Mouse (Mus musculus): ENCODE results near the gene St6galnac4. TPM values are rescaled to one million over a fixed set of nuclear protein-coding genes. Genes with fewer than 3 reads are reported as not detected.
A peak's percentile ranks its signal among the peaks of the same experiment; 100 is the strongest.

St6galnac4 gene
- polyA plus RNA-seq, 1 experiment from 2014 or later = 7.9 TPM

- no peaks in the 10 kb centered on the region for H3K36me3 ChIP-seq (replicated peaks)
- no peaks in the 10 kb centered on the region for H3K27me3 ChIP-seq
- peaks cover 9% of the 10 kb centered on the region for H3K4me1 ChIP-seq (replicated peaks)
- no peak overlapping the region for H3K9ac ChIP-seq
- no peak overlapping the region for H3K4me3 ChIP-seq (replicated peaks)
- ATAC-seq (ENCODE audit: insufficient read depth) = no peak
- no peak overlapping the region for H3K4me2 ChIP-seq
- WGBS (ENCODE audit: insufficient replicate concordance) = 76% methylated on average over 9 of the region's 9 CpGs
- H3K9me3 ChIP-seq (replicated peaks) = no peaks in the 10 kb centered on the region
- no peak overlapping the region for H3K27ac ChIP-seq (replicated peaks)
Measured at GRCm38 (mm10) chr2:32549171-32549570, 37.7 kb upstream of the St6galnac4 start.

GRCm38 (mm10) chr2:32549764-32550163 lies 37.1 kb upstream of the St6galnac4 start:
- Histone ChIP-seq H3K9ac (no peak overlapping the region), H3K4me3 (replicated peaks) (no peak overlapping the region), H3K36me3 (replicated peaks) (no peaks in the 10 kb centered on the region), H3K27ac (replicated peaks) (no peak overlapping the region), H3K27me3 (no peaks in the 10 kb centered on the region), H3K9me3 (replicated peaks) (no peaks in the 10 kb centered on the region), H3K4me2 (no peak overlapping the region), H3K4me1 (replicated peaks) (peaks cover 9% of the 10 kb centered on the region)
- WGBS (ENCODE audit: insufficient replicate concordance) = 52% methylated on average over 6 of the region's 6 CpGs
- no peak for ATAC-seq (ENCODE audit: insufficient read depth)

GRCm38 (mm10) chr2:32551236-32551635 lies 35.7 kb upstream of the St6galnac4 start:
- Histone ChIP-seq H3K36me3 (replicated peaks) (no peaks in the 10 kb centered on the region), H3K9ac (no peak overlapping the region), H3K4me3 (replicated peaks) (no peak overlapping the region), H3K27me3 (no peaks in the 10 kb centered on the region), H3K4me2 (no peak overlapping the region), H3K4me1 (replicated peaks) (peaks cover 12% of the 10 kb centered on the region), H3K27ac (replicated peaks) (no peak overlapping the region), H3K9me3 (replicated peaks) (no peaks in the 10 kb centered on the region)
- WGBS (ENCODE audit: insufficient replicate concordance) = 75% methylated on average over 5 of the region's 5 CpGs
- ATAC-seq (ENCODE audit: insufficient read depth) = no peak

- Histone ChIP-seq H3K9ac (no peak overlapping the region), H3K4me3 (replicated peaks) (no peak overlapping the region), H3K27me3 (no peaks in the 10 kb centered on the region), H3K9me3 (replicated peaks) (no peaks in the 10 kb centered on the region), H3K4me2 (no peak overlapping the region), H3K4me1 (replicated peaks) (0 out of 2 replicates have a peak, but pooled peaks cover 7% of the 10 kb centered on the region), H3K36me3 (replicated peaks) (no peaks in the 10 kb centered on the region), H3K27ac (replicated peaks) (no peak overlapping the region)
- no peak for ATAC-seq (ENCODE audit: insufficient read depth)
- 20% methylated on average over 7 of the region's 7 CpGs for WGBS (ENCODE audit: insufficient replicate concordance)
Measured at GRCm38 (mm10) chr2:32553592-32554148, 33.2 kb upstream of the St6galnac4 start.

GRCm38 (mm10) chr2:32555484-32555883 lies 31.4 kb upstream of the St6galnac4 start:
- no peaks in the 10 kb centered on the region for H3K36me3 ChIP-seq (replicated peaks)
- WGBS (ENCODE audit: insufficient replicate concordance) = 43% methylated on average over 4 of the region's 4 CpGs
- no peak for ATAC-seq (ENCODE audit: insufficient read depth)
- no peaks in the 10 kb centered on the region for H3K9me3 ChIP-seq (replicated peaks)
- no peaks in the 10 kb centered on the region for H3K27me3 ChIP-seq
- H3K4me1 ChIP-seq (replicated peaks) = peaks cover 17% of the 10 kb centered on the region
- H3K27ac ChIP-seq (replicated peaks) = no peak overlapping the region
- H3K9ac ChIP-seq = no peak overlapping the region
- H3K4me2 ChIP-seq = no peak overlapping the region
- H3K4me3 ChIP-seq (replicated peaks) = no peak overlapping the region

- Histone ChIP-seq H3K27me3 (no peaks in the 10 kb centered on the region), H3K4me1 (replicated peaks) (peaks cover 20% of the 10 kb centered on the region), H3K9ac (no peak overlapping the region), H3K36me3 (replicated peaks) (no peaks in the 10 kb centered on the region), H3K27ac (replicated peaks) (no peak overlapping the region), H3K4me3 (replicated peaks) (no peak overlapping the region), H3K9me3 (replicated peaks) (no peaks in the 10 kb centered on the region), H3K4me2 (no peak overlapping the region)
- no peak for ATAC-seq (ENCODE audit: insufficient read depth)
- 40% methylated on average over 7 of the region's 7 CpGs for WGBS (ENCODE audit: insufficient replicate concordance)
Measured at GRCm38 (mm10) chr2:32556019-32556418, 30.9 kb upstream of the St6galnac4 start.

GRCm38 (mm10) chr2:32559570-32559969 lies 27.3 kb upstream of the St6galnac4 start:
- no peaks in the 10 kb centered on the region for H3K9me3 ChIP-seq (replicated peaks)
- no peak for ATAC-seq (ENCODE audit: insufficient read depth)

GRCm38 (mm10) chr2:32566536-32567063 lies 20.3 kb upstream of the St6galnac4 start:
- Histone ChIP-seq H3K27me3 (no peaks in the 10 kb centered on the region), H3K27ac (replicated peaks) (no peak overlapping the region), H3K9ac (no peak overlapping the region), H3K9me3 (replicated peaks) (no peaks in the 10 kb centered on the region), H3K4me3 (replicated peaks) (no peak overlapping the region), H3K4me2 (no peak overlapping the region), H3K4me1 (replicated peaks) (peaks cover 7% of the 10 kb centered on the region), H3K36me3 (replicated peaks) (no peaks in the 10 kb centered on the region)
- no peak for ATAC-seq (ENCODE audit: insufficient read depth)
- 24% methylated on average over 4 of the region's 4 CpGs for WGBS (ENCODE audit: insufficient replicate concordance)

More at GRCm38 (mm10) chr2:32559570-32559969, 27.3 kb upstream of the St6galnac4 start:
- Histone ChIP-seq H3K27ac (replicated peaks) (no peak overlapping the region), H3K4me3 (replicated peaks) (no peak overlapping the region), H3K27me3 (no peaks in the 10 kb centered on the region), H3K36me3 (replicated peaks) (no peaks in the 10 kb centered on the region), H3K9ac (no peak overlapping the region), H3K4me1 (replicated peaks) (peaks cover 16% of the 10 kb centered on the region), H3K4me2 (no peak overlapping the region)
- 68% methylated on average over 5 of the region's 5 CpGs for WGBS (ENCODE audit: insufficient replicate concordance)

- no peak overlapping the region for H3K9ac ChIP-seq
- H3K27me3 ChIP-seq = no peaks in the 10 kb centered on the region
- ATAC-seq (ENCODE audit: insufficient read depth) = no peak
- no peaks in the 10 kb centered on the region for H3K9me3 ChIP-seq (replicated peaks)
- H3K4me1 ChIP-seq (replicated peaks) = peaks cover 19% of the 10 kb centered on the region
- 50% methylated on average over 5 of the region's 5 CpGs for WGBS (ENCODE audit: insufficient replicate concordance)
- no peak overlapping the region for H3K4me3 ChIP-seq (replicated peaks)
- H3K27ac ChIP-seq (replicated peaks) = no peak overlapping the region
- H3K4me2 ChIP-seq = no peak overlapping the region
- peaks cover 11% of the 10 kb centered on the region; the same call in 1 of the 2 replicates for H3K36me3 ChIP-seq (replicated peaks)
Measured at GRCm38 (mm10) chr2:32568149-32568548, 18.7 kb upstream of the St6galnac4 start.

- Histone ChIP-seq H3K4me1 (replicated peaks) (peaks cover 19% of the 10 kb centered on the region), H3K27me3 (no peaks in the 10 kb centered on the region), H3K9me3 (replicated peaks) (no peaks in the 10 kb centered on the region), H3K27ac (replicated peaks) (no peak overlapping the region), H3K9ac (no peak overlapping the region), H3K4me2 (no peak overlapping the region), H3K4me3 (replicated peaks) (no peak overlapping the region), H3K36me3 (replicated peaks) (peaks cover 14% of the 10 kb centered on the region; the same call in 1 of the 2 replicates)
- whole genome bisulfite sequencing (ENCODE audit: insufficient replicate concordance) = 78% methylated on average over 3 of the region's 3 CpGs
- no peak for ATAC-seq (ENCODE audit: insufficient read depth)
Measured at GRCm38 (mm10) chr2:32568941-32569340, 18.0 kb upstream of the St6galnac4 start.

- peak; percentile 82 for ATAC-seq (ENCODE audit: insufficient read depth)
- H3K4me2 ChIP-seq = peak within 1 kb of the TSS; percentile 72
- peak within 1 kb of the TSS; percentile 78 for H3K27ac ChIP-seq (replicated peaks)
- H3K4me1 ChIP-seq (replicated peaks) = peaks cover 31% of the 10 kb centered on the region
- WGBS (ENCODE audit: insufficient replicate concordance) = under 1% methylated on average over 36 of the region's 36 CpGs
- no peaks in the 10 kb centered on the region for H3K9me3 ChIP-seq (replicated peaks)
- peak within 1 kb of the TSS; percentile 76 for H3K9ac ChIP-seq
- peaks cover 10% of the 10 kb centered on the region for H3K27me3 ChIP-seq
- H3K36me3 ChIP-seq (replicated peaks) = peaks cover 14% of the 10 kb centered on the region; the same call in 1 of the 2 replicates
- H3K4me3 ChIP-seq (replicated peaks) = peak within 1 kb of the TSS; percentile 76
Measured at GRCm38 (mm10) chr2:32570698-32571494, 16.0 kb upstream of the St6galnac4 start, which contains the start of gene Dpm2. Dpm2 (plus strand) TSS chr2:32570858.

Measured in liver, embryonic 15.5 days (tissue).